Mouse (Mus musculus) heart, embryonic 16.5 days (tissue): ENCODE measurements around the gene Mindy4. TPM values are rescaled to one million over a fixed set of nuclear protein-coding genes. Genes with fewer than 3 reads are reported as not detected.

Source experiments
- ATAC-seq: fragments of 200-750 bp; cut with Nextera tagmentation; replicated peaks from 2 replicates; pipeline ENCODE4 v1.8.0; 2017; ENCODE audit warnings: moderate number of reproducible peaks; ENCODE audit not compliant: insufficient read depth, low FRiP score; ENCODE audit errors: extremely low read depth
- H3K27ac ChIP-seq: fragments of 300-500 bp; sonication (generic); 2 replicates; pipeline ENCODE4 v1.5.1; 2014; ENCODE audit warnings: mild to moderate bottlenecking, low read length, control low read depth, moderate library complexity
- H3K27me3 ChIP-seq: fragments of 300-500 bp; sonication (generic); 2 replicates; pipeline ENCODE4 v1.6.1; 2014; ENCODE audit warnings: low read length, mixed read lengths; ENCODE audit not compliant: control insufficient read depth, insufficient read depth
- H3K36me3 ChIP-seq: fragments of 300-500 bp; sonication (generic); 2 replicates; pipeline ENCODE4 v1.6.1; 2014; ENCODE audit not compliant: control insufficient read depth, insufficient read depth
- H3K4me1 ChIP-seq: fragments of 300-500 bp; sonication (generic); 2 replicates; pipeline ENCODE4 v1.6.1; 2014; ENCODE audit warnings: low read length, mixed read lengths; ENCODE audit not compliant: control insufficient read depth, insufficient read depth
- H3K4me2 ChIP-seq: fragments of 300-500 bp; sonication (generic); 2 replicates; pipeline ENCODE4 v1.6.1; 2014; ENCODE audit warnings: low read depth, mild to moderate bottlenecking, control low read depth, low read length
- H3K4me3 ChIP-seq: fragments of 300-500 bp; sonication (generic); 2 replicates; pipeline ENCODE4 v1.5.1; 2014; ENCODE audit warnings: mild to moderate bottlenecking, control low read depth, low read length
- H3K9ac ChIP-seq: fragments of 300-500 bp; sonication (generic); 2 replicates; pipeline ENCODE4 v1.6.1; 2014; ENCODE audit warnings: low read length, control low read depth
- H3K9me3 ChIP-seq: fragments of 300-500 bp; sonication (generic); replicated peaks from 2 replicates; pipeline ENCODE4 v1.6.1; 2016; ENCODE audit warnings: low read length; ENCODE audit not compliant: control insufficient read depth
- WGBS: fragments of 180-500 bp; shearing (Covaris S2); extraction: QIAGEN DNeasy Blood & Tissue Kit; methylation state at CpG from one replicate; pipeline ENCODE4 v1.1.7; 2014; 5-methylcytosine and 5-hydroxymethylcytosine counted together
- polyA plus RNA-seq: library from polyadenylated mRNA; unstranded; fragments of >200 nt; fragmentation: Nextera tagmentation; extraction: Ambion mirVana; gene quantifications from 2 replicates; pipeline ENCODE4 v1.2.1, GENCODE M21; 2015

The Mindy4 gene
- polyA plus RNA-seq, 1 experiment from 2014 or later, result 7.0 TPM

DNA sequence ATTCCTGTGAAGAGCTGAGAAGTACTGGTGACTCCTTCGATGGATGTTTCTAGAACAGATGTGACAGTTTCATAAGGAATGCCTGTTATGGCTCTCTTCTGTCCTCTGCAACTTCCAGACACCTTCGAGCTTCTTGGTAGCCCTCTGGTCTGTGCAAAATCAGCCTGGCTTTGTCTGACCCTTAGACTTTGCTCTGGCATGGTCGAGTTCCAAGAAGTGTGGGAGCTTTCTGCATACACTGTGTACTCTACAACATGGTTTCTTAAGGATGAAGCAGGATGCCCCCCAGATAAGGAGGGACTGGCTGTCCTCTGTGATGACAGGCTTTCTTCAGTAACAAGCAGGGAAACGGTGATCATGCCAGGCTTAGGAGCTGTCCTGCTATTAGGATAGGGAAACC lies 125.0 kb downstream of the Mindy4 start:
- Histone ChIP-seq H3K36me3 (no peaks in the 10 kb centered on the region), H3K4me2 (no peak overlapping the region), H3K9ac (no peak overlapping the region), H3K27ac (peak overlapping the region; percentile 16; the same call in 1 of the 2 replicates), H3K4me1 (peaks cover 20% of the 10 kb centered on the region; the same call in 1 of the 2 replicates), H3K9me3 (no peaks in the 10 kb centered on the region), H3K4me3 (no peak overlapping the region), H3K27me3 (no peaks in the 10 kb centered on the region)
- ATAC-seq, result no peak
- WGBS, result 53% methylated on average over 4 of the region's 4 CpGs

GRCm38 (mm10) chr6:55331315-55331714 lies 128.1 kb downstream of the Mindy4 start:
- Histone ChIP-seq H3K27ac (no peak overlapping the region), H3K9ac (no peak overlapping the region), H3K9me3 (no peaks in the 10 kb centered on the region), H3K4me2 (no peak overlapping the region), H3K27me3 (no peaks in the 10 kb centered on the region), H3K4me3 (no peak overlapping the region), H3K4me1 (peaks cover 30% of the 10 kb centered on the region), H3K36me3 (no peaks in the 10 kb centered on the region)
- 57% methylated on average over 6 of the region's 6 CpGs for WGBS
- ATAC-seq, result no peak

GRCm38 (mm10) chr6:55332100-55332772 lies 129.1 kb downstream of the Mindy4 start:
- no peaks in the 10 kb centered on the region for H3K9me3 ChIP-seq
- peaks cover 28% of the 10 kb centered on the region for H3K4me1 ChIP-seq
- H3K4me3 ChIP-seq, result no peak overlapping the region
- H3K27me3 ChIP-seq, result no peaks in the 10 kb centered on the region
- H3K36me3 ChIP-seq, result no peaks in the 10 kb centered on the region
- H3K9ac ChIP-seq, result no peak overlapping the region
- H3K27ac ChIP-seq, result no peak overlapping the region
- ATAC-seq, result no peak
- no peak overlapping the region for H3K4me2 ChIP-seq
- WGBS, result 53% methylated on average over 5 of the region's 5 CpGs

GRCm38 (mm10) chr6:55332773-55333109 lies 129.6 kb downstream of the Mindy4 start:
- H3K9ac ChIP-seq, result no peak overlapping the region
- H3K27me3 ChIP-seq, result no peaks in the 10 kb centered on the region
- WGBS, result 48% methylated on average over 6 of the region's 6 CpGs
- no peak overlapping the region for H3K4me3 ChIP-seq
- peak overlapping the region; percentile 24; the same call in 1 of the 2 replicates for H3K27ac ChIP-seq
- ATAC-seq, result no peak; the same call in 1 of the 2 replicates
- H3K4me1 ChIP-seq, result peaks cover 25% of the 10 kb centered on the region
- H3K4me2 ChIP-seq, result no peak overlapping the region
- no peaks in the 10 kb centered on the region for H3K9me3 ChIP-seq
- no peaks in the 10 kb centered on the region for H3K36me3 ChIP-seq

GRCm38 (mm10) chr6:55335989-55336514 lies 132.9 kb downstream of the Mindy4 start, which contains the start of gene Aqp1:
Gene Aqp1, plus strand, starts transcription at chr6:55336432.
- Histone ChIP-seq H3K4me3 (peak within 1 kb of the TSS; percentile 37), H3K27ac (peak within 1 kb of the TSS; percentile 26), H3K9me3 (no peaks in the 10 kb centered on the region), H3K36me3 (no peaks in the 10 kb centered on the region), H3K27me3 (no peaks in the 10 kb centered on the region), H3K4me2 (peak within 1 kb of the TSS; percentile 47), H3K4me1 (peaks cover 28% of the 10 kb centered on the region), H3K9ac (peak within 1 kb of the TSS; percentile 55)
- ATAC-seq, result peak; percentile 93
- 8% methylated on average over 12 of the region's 12 CpGs for WGBS

- no peaks in the 10 kb centered on the region for H3K9me3 ChIP-seq
- no peak for ATAC-seq
- no peaks in the 10 kb centered on the region for H3K36me3 ChIP-seq
- peak overlapping the region; percentile 37 for H3K4me3 ChIP-seq
- no peak overlapping the region for H3K27ac ChIP-seq
- 56% methylated on average over 5 of the region's 5 CpGs for WGBS
- H3K4me1 ChIP-seq, result peaks cover 37% of the 10 kb centered on the region
- peak overlapping the region; percentile 54 for H3K9ac ChIP-seq
- no peaks in the 10 kb centered on the region for H3K27me3 ChIP-seq
- peak overlapping the region; percentile 47 for H3K4me2 ChIP-seq
These were observed 134.1 kb downstream of the Mindy4 start for GRCm38 (mm10) chr6:55337242-55337641.

DNA sequence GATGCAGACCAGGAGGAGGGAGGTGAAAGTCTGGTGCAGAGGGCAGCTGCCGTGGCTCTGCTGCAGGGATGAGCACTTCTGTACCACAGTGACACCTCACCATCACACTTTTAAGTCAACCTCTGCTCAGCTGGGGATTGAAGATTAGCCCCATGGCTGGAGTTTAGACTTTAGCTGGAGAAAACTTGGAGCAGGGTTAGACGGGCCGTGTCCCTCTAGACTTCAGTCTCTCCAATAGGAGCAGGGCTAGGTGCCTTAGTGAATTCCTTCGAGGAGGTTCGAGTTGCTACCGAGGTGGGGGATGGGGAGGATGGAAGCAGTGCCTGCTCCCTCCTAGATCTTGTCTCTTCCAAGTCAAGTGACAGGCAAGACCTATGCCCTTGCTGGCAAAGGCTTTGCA lies 134.9 kb downstream of the Mindy4 start:
- H3K4me3 ChIP-seq, result peak overlapping the region; percentile 37
- peak overlapping the region; percentile 47 for H3K4me2 ChIP-seq
- peaks cover 42% of the 10 kb centered on the region for H3K4me1 ChIP-seq
- H3K27ac ChIP-seq, result no peak overlapping the region
- no peaks in the 10 kb centered on the region for H3K9me3 ChIP-seq
- 42% methylated on average over 6 of the region's 6 CpGs for WGBS
- no peaks in the 10 kb centered on the region for H3K27me3 ChIP-seq
- H3K9ac ChIP-seq, result no peak overlapping the region
- no peaks in the 10 kb centered on the region for H3K36me3 ChIP-seq
- no peak for ATAC-seq

DNA sequence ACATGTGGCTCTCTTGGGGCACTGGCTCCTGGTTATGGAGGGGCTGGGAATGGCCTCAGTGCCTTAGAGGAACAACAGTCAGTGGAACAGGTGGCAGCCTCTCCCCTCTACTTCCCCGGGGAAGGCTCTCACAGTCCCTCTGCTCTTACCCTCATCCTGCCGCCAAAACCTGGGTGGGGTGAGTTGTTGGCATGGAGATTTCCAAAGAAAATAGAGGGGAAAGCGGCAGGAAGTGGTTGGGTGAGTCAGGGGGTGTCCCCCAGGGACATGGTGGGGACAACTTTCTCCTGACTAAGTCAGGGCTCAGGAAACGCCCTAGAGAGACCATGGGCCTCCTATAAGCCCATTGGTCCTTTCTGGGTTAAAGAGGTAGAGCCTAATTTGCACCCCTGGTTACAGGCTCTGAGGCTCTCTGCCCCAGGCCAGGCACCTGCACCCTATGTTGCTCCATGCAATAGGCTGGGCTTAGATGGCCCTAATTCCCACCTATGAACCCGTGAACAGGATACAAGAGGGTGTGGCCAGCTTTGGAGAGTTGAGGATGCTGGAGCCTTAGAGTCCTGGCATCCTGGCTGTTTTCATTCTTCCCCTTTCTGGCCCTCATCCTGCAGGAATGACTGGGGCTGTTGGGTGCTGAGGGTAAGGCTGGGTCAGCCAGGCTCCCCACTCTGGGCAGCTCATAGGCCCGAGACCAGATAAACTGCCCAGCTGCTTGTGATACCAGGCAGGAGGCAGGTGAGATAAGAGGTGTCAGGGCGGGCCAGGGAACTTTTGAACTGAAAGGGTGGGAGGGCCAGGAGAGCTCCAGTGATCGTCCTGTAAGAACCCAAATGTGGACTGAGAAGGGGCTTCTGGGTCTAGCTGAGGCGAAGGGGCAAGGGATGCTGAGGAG lies 136.0 kb downstream of the Mindy4 start:
- 64% methylated on average over 9 of the region's 9 CpGs for WGBS
- no peak for ATAC-seq
- Histone ChIP-seq H3K27me3 (no peaks in the 10 kb centered on the region), H3K4me1 (peaks cover 42% of the 10 kb centered on the region), H3K4me3 (peak overlapping the region; percentile 37), H3K9me3 (no peaks in the 10 kb centered on the region), H3K36me3 (no peaks in the 10 kb centered on the region), H3K4me2 (peak overlapping the region; percentile 47), H3K27ac (no peak overlapping the region), H3K9ac (no peak overlapping the region)

GRCm38 (mm10) chr6:55341688-55342087 lies 138.5 kb downstream of the Mindy4 start:
- no peak overlapping the region for H3K4me3 ChIP-seq
- no peak overlapping the region for H3K9ac ChIP-seq
- H3K4me1 ChIP-seq, result peaks cover 33% of the 10 kb centered on the region
- ATAC-seq, result peak; percentile 56
- H3K27me3 ChIP-seq, result no peaks in the 10 kb centered on the region
- 23% methylated on average over 5 of the region's 5 CpGs for WGBS
- no peaks in the 10 kb centered on the region for H3K36me3 ChIP-seq
- H3K4me2 ChIP-seq, result no peak overlapping the region; the same call in 1 of the 2 replicates
- H3K27ac ChIP-seq, result peak overlapping the region; percentile 50; the same call in 1 of the 2 replicates
- no peaks in the 10 kb centered on the region for H3K9me3 ChIP-seq
